Mouse (Mus musculus) ES-E14 (cell line): ENCODE measurements around the gene Ralgps1.

Experiments
- CHD2 ChIP-seq: IDR thresholded peaks from 2 replicates; pipeline ENCODE4 v1.6.1; 2014; ENCODE audit warnings: mild to moderate bottlenecking, low read depth, low read length, inconsistent platforms
- MAFK ChIP-seq: IDR thresholded peaks from 2 replicates; pipeline ENCODE4 v1.6.1; 2014; ENCODE audit warnings: mild to moderate bottlenecking, low read depth, low read length, inconsistent platforms; ENCODE audit not compliant: insufficient read depth
- ZC3H11A ChIP-seq: IDR thresholded peaks from 2 replicates; pipeline ENCODE4 v1.6.1; 2012; ENCODE audit warnings: low read depth, mild to moderate bottlenecking, inconsistent platforms, low read length, borderline replicate concordance
- ZNF384 ChIP-seq: IDR thresholded peaks from 2 replicates; pipeline ENCODE4 v1.6.1; 2012; ENCODE audit warnings: low read depth, low read length, inconsistent platforms

GRCm38 (mm10) chr2:33256769-33257537 is 114.3 kb downstream of the Ralgps1 start:
- TF ChIP-seq CHD2 (no peak), ZC3H11A (no peak), MAFK (no peak), ZNF384 (no peak)
